Mouse (Mus musculus): ENCODE results near the gene Pknox2. TPM values are rescaled to one million over a fixed set of nuclear protein-coding genes. Genes with fewer than 3 reads are reported as not detected.

Gene Pknox2
- total RNA-seq (2021): 10 to 100 TPM; 76.7 to 78.9 TPM

GRCm38 (mm10) chr9:37147359-37147685 lies at the start of gene Pknox2:
Gene Pknox2, minus strand, starts transcription at chr9:37147407.
- intact Hi-C loops (cut with DNase I): loop anchor here (1.0 to 5.0 kb wide), 5 partner anchors 93 to 250 kb away; no protein-coding TSS in a partner anchor
- DNase-seq (ENCODE audit: low spot score in 2 of 2): peak in 1 of 2 experiments; percentile 91

- intact Hi-C loops (cut with DNase I): no loop called here
- no peak for DNase-seq (ENCODE audit: low spot score in 2 of 2)
Observed at GRCm38 (mm10) chr9:37188024-37188423, 40.8 kb upstream of the Pknox2 start.

- DNase-seq (ENCODE audit: low spot score in 2 of 2): peak in 1 of 2 experiments; percentile 52
- intact Hi-C loops (cut with DNase I): no loop called here
Observed at GRCm38 (mm10) chr9:37187407-37187806, 40.2 kb upstream of the Pknox2 start.

GRCm38 (mm10) chr9:37183176-37183575 lies 36.0 kb upstream of the Pknox2 start:
- no peak for DNase-seq (ENCODE audit: low spot score in 2 of 2)

GRCm38 (mm10) chr9:37181596-37181995 lies 34.4 kb upstream of the Pknox2 start:
- DNase-seq (ENCODE audit: low spot score in 2 of 2): no peak
- intact Hi-C loops (cut with DNase I): no loop called here

More at GRCm38 (mm10) chr9:37183176-37183575, 36.0 kb upstream of the Pknox2 start:
- intact Hi-C loops (cut with DNase I): no loop called here

GRCm38 (mm10) chr9:37179596-37179995 lies 32.4 kb upstream of the Pknox2 start:
- no peak for DNase-seq (ENCODE audit: low spot score in 2 of 2)
- intact Hi-C loops (cut with DNase I): loop anchor here (5.0 kb wide), 1 partner anchor 148 kb away; no protein-coding TSS in a partner anchor

GRCm38 (mm10) chr9:37178911-37179310 lies 31.7 kb upstream of the Pknox2 start:
- intact Hi-C loops (cut with DNase I): loop anchor here (5.0 kb wide), 1 partner anchor 148 kb away; no protein-coding TSS in a partner anchor
- peak in 1 of 2 experiments; percentile 58 for DNase-seq (ENCODE audit: low spot score in 2 of 2)

- intact Hi-C loops (cut with DNase I): loop anchor here (1.0 to 5.0 kb wide), 2 partner anchors 53 to 150 kb away; no protein-coding TSS in a partner anchor
- DNase-seq (ENCODE audit: low spot score in 2 of 2): no peak
Observed at GRCm38 (mm10) chr9:37177551-37177950, 30.3 kb upstream of the Pknox2 start.

- intact Hi-C loops (cut with DNase I): loop anchor here (1.0 to 5.0 kb wide), 2 partner anchors 53 to 150 kb away; no protein-coding TSS in a partner anchor
- peak; percentile 64 to 86 for DNase-seq (ENCODE audit: low spot score in 2 of 2)
Observed at GRCm38 (mm10) chr9:37177107-37177506, 29.9 kb upstream of the Pknox2 start.

GRCm38 (mm10) chr9:37176002-37176401 lies 28.8 kb upstream of the Pknox2 start:
- DNase-seq (ENCODE audit: low spot score in 2 of 2): peak in 1 of 2 experiments; percentile 13
- intact Hi-C loops (cut with DNase I): loop anchor here (5.0 kb wide), 1 partner anchor 151 kb away; no protein-coding TSS in a partner anchor

- intact Hi-C loops (cut with DNase I): no loop called here
- no peak for DNase-seq (ENCODE audit: low spot score in 2 of 2)
Observed at GRCm38 (mm10) chr9:37173376-37173775, 26.2 kb upstream of the Pknox2 start.

- DNase-seq (ENCODE audit: low spot score in 2 of 2): no peak
- intact Hi-C loops (cut with DNase I): no loop called here
Observed at GRCm38 (mm10) chr9:37166899-37167298, 19.7 kb upstream of the Pknox2 start.

- intact Hi-C loops (cut with DNase I): no loop called here
Observed at GRCm38 (mm10) chr9:37160686-37161085, 13.5 kb upstream of the Pknox2 start.

GRCm38 (mm10) chr9:37147886-37148285 lies 679 bp upstream of the Pknox2 start:
- no peak for DNase-seq (ENCODE audit: low spot score in 2 of 2)
- intact Hi-C loops (cut with DNase I): loop anchor here (1.0 to 5.0 kb wide), 5 partner anchors 93 to 251 kb away; no protein-coding TSS in a partner anchor

More at GRCm38 (mm10) chr9:37160686-37161085, 13.5 kb upstream of the Pknox2 start:
- DNase-seq (ENCODE audit: low spot score in 2 of 2): no peak

- peak; percentile 85 to 90 for DNase-seq (ENCODE audit: low spot score in 2 of 2)
- intact Hi-C loops (cut with DNase I): loop anchor here (1.0 to 5.0 kb wide), 5 partner anchors 92 to 249 kb away; no protein-coding TSS in a partner anchor
Observed at GRCm38 (mm10) chr9:37146603-37147358, 426 bp downstream of the Pknox2 start.

- no peak for DNase-seq (ENCODE audit: low spot score in 2 of 2)
- intact Hi-C loops (cut with DNase I): loop anchor here (2.0 to 5.0 kb wide), 4 partner anchors 91 to 249 kb away; no protein-coding TSS in a partner anchor
Observed at GRCm38 (mm10) chr9:37146353-37146602, 929 bp downstream of the Pknox2 start.

- intact Hi-C loops (cut with DNase I): loop anchor here (2.0 to 5.0 kb wide), 4 partner anchors 91 to 248 kb away; no protein-coding TSS in a partner anchor
- DNase-seq (ENCODE audit: low spot score in 2 of 2): peak; percentile 38 to 58
Observed at GRCm38 (mm10) chr9:37145616-37146352, 1.4 kb downstream of the Pknox2 start.

- DNase-seq (ENCODE audit: low spot score in 2 of 2): peak; percentile 20 to 49
- intact Hi-C loops (cut with DNase I): loop anchor here (5.0 kb wide), 3 partner anchors 108 to 248 kb away; no protein-coding TSS in a partner anchor
Observed at GRCm38 (mm10) chr9:37145151-37145615, 2.0 kb downstream of the Pknox2 start.

- peak in 1 of 2 experiments; percentile 45 for DNase-seq (ENCODE audit: low spot score in 2 of 2)
- intact Hi-C loops (cut with DNase I): loop anchor here (5.0 kb wide), 3 partner anchors 107 to 247 kb away; no protein-coding TSS in a partner anchor
Observed at GRCm38 (mm10) chr9:37144696-37145095, 2.5 kb downstream of the Pknox2 start.

GRCm38 (mm10) chr9:37144251-37144650 lies 3.0 kb downstream of the Pknox2 start:
- intact Hi-C loops (cut with DNase I): no loop called here
- peak; percentile 27 to 34 for DNase-seq (ENCODE audit: low spot score in 2 of 2)

Data from left cerebral cortex, postnatal 25 days (tissue).